Mouse (Mus musculus) ES-E14 (cell line): ENCODE results near the gene Arap2.

ENCODE experiments used
- CHD2 ChIP-seq: IDR thresholded peaks from 2 replicates; pipeline ENCODE4 v1.6.1; 2014; ENCODE audit warnings: mild to moderate bottlenecking, low read depth, low read length, inconsistent platforms
- HCFC1 ChIP-seq: IDR thresholded peaks from 2 replicates; pipeline ENCODE4 v1.6.1; 2012; ENCODE audit warnings: low read length, inconsistent platforms, borderline replicate concordance; ENCODE audit not compliant: insufficient read depth
- MAFK ChIP-seq: IDR thresholded peaks from 2 replicates; pipeline ENCODE4 v1.6.1; 2014; ENCODE audit warnings: mild to moderate bottlenecking, low read depth, low read length, inconsistent platforms; ENCODE audit not compliant: insufficient read depth
- ZC3H11A ChIP-seq: IDR thresholded peaks from 2 replicates; pipeline ENCODE4 v1.6.1; 2012; ENCODE audit warnings: low read depth, mild to moderate bottlenecking, inconsistent platforms, low read length, borderline replicate concordance
- ZNF384 ChIP-seq: IDR thresholded peaks from 2 replicates; pipeline ENCODE4 v1.6.1; 2012; ENCODE audit warnings: low read depth, low read length, inconsistent platforms

GRCm38 (mm10) chr5:62777804-62778203 lies 11.8 kb upstream of the Arap2 start:
- no peak for TF ChIP-seq ZC3H11A
- no peak for TF ChIP-seq HCFC1
- no peak for TF ChIP-seq ZNF384
- TF ChIP-seq MAFK: no peak
- no peak for TF ChIP-seq CHD2
